In the genomic region with DNA sequence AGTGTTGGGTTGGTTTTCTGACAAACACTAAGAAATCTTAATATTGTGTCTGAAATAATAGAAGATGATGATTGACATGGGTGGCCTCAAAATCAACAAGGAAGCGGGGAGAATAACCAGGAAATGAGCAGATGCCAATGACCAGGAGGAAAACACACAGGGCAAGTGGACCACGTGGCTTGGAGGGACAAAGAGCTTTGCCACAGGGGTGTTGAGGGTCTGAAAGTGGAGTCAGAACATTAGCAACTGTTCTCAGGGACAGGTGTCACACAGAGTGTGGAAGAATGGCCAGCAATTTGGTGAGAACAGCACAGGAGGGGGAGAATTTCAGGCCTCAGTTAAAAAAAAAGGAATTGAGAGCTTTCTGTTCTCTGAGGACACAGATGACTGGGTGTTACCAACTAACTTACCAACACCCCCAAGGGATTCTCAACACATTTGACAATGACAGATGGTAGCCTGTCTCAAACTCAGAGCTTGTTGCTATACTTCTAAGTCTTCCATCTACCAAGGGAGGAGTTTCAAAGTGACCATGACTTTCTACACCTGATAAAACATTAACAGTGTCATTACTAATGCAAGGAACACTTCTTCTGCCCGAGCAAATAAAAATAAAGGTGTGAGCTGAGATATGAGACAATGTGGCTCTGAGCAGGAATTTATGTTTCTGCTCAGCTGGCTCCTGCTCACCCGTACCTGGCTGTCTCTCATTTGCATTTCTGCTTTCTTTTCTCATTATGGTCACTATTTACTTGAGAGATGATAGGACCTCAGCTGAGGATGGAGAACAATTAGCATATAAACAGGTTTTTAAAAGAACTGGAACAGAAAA, we compare ENCODE assay signal across 33 mouse cellular contexts. TPM values are rescaled to one million over a fixed set of nuclear protein-coding genes. Genes with fewer than 3 reads are reported as not detected.
DNase-seq lines count a peak whose midpoint lies in the region; ATAC-seq and TF ChIP-seq lines count a peak whose summit lies in the region.
"Had no signal": no experiment of that assay in that cellular context is flagged by ENCODE, and none has a peak within 500 bp of the region (broad histone marks: within the 10 kb centered on the region; RNA-seq: fewer than 3 reads in every experiment).

No protein-coding gene starts in this region.

- TF ChIP-seq CTCF in small intestine, adult 2 months (IDR thresholded peaks at IDR 0.05; ENCODE audit: extremely low read depth, insufficient read length, insufficient replicate concordance, low read depth, low read length), result no peak

- no peaks in the 10 kb centered on the region for H3K36me3 ChIP-seq in heart, embryonic 11.5 days (ENCODE audit: control insufficient read depth, insufficient read depth, low read length)
- no peaks in the 10 kb centered on the region for H3K36me3 ChIP-seq in small intestine, adult 2 months (ENCODE audit: control insufficient read depth, insufficient read depth, low read length)
- H3K36me3 ChIP-seq: embryonic facial prominence, embryonic 12.5 days; forebrain, embryonic 10.5 days; forebrain, embryonic 15.5 days; heart, embryonic 10.5 days; hindbrain, embryonic 13.5 days; limb, embryonic 13.5 days; liver, embryonic 12.5 days; midbrain, embryonic 10.5 days; midbrain, embryonic 15.5 days had no signal

- H3K4me1 ChIP-seq in heart, embryonic 11.5 days (ENCODE audit: control insufficient read depth, insufficient read depth, low read length), result no peaks in the 10 kb centered on the region
- 0 out of 2 replicates have a peak, but pooled peaks cover 2% of the 10 kb centered on the region for H3K4me1 ChIP-seq in small intestine, adult 2 months (ENCODE audit: control insufficient read depth, insufficient read depth, insufficient read length, low read length)
- H3K4me1 ChIP-seq: embryonic facial prominence, embryonic 12.5 days; forebrain, embryonic 10.5 days; forebrain, embryonic 15.5 days; heart, embryonic 10.5 days; hindbrain, embryonic 13.5 days; limb, embryonic 13.5 days; liver, embryonic 12.5 days; midbrain, embryonic 10.5 days; midbrain, embryonic 15.5 days had no signal

- 54% methylated on average over 4 of the region's 4 CpGs for WGBS in heart, embryonic 11.5 days (ENCODE audit: insufficient replicate concordance)
- 28% methylated on average over 4 of the region's 4 CpGs for WGBS in small intestine, adult 2 months

- H3K9ac ChIP-seq in heart, embryonic 11.5 days (ENCODE audit: low read depth, low read length), result no peak overlapping the region
- H3K9ac ChIP-seq: embryonic facial prominence, embryonic 12.5 days; forebrain, embryonic 15.5 days; hindbrain, embryonic 13.5 days; limb, embryonic 13.5 days; liver, embryonic 12.5 days; midbrain, embryonic 15.5 days had no signal

- no peak overlapping the region for H3K27ac ChIP-seq in heart, embryonic 11.5 days (ENCODE audit: low read depth, low read length)
- H3K27ac ChIP-seq in small intestine, adult 2 months (ENCODE audit: insufficient read depth, low read depth, low read length), result peak overlapping the region; percentile 81
- H3K27ac ChIP-seq: embryonic facial prominence, embryonic 12.5 days; forebrain, embryonic 10.5 days; forebrain, embryonic 15.5 days; heart, embryonic 10.5 days; hindbrain, embryonic 13.5 days; layer of hippocampus, adult 2 months; limb, embryonic 13.5 days; liver, embryonic 12.5 days; midbrain, embryonic 10.5 days; midbrain, embryonic 15.5 days had no signal

- no peak overlapping the region for H3K4me3 ChIP-seq in heart, embryonic 11.5 days (ENCODE audit: low read depth, low read length)
- H3K4me3 ChIP-seq in small intestine, adult 2 months (ENCODE audit: low read depth, low read length), result no peak overlapping the region
- H3K4me3 ChIP-seq: embryonic facial prominence, embryonic 12.5 days; forebrain, embryonic 10.5 days; forebrain, embryonic 15.5 days; heart, embryonic 10.5 days; hindbrain, embryonic 13.5 days; layer of hippocampus, adult 2 months; limb, embryonic 13.5 days; liver, embryonic 12.5 days; midbrain, embryonic 10.5 days; midbrain, embryonic 15.5 days had no signal

- no peak for ATAC-seq in heart, embryonic 11.5 days (replicated peaks; ENCODE audit: insufficient number of reproducible peaks, low FRiP score, low TSS enrichment)
- ATAC-seq: CD4-positive, CD25-positive, alpha-beta regulatory T cell, adult 4 months; forebrain, embryonic 15.5 days; intestine, postnatal 0 days; liver, embryonic 12.5 days; lung, postnatal 0 days; midbrain, embryonic 15.5 days had no signal

- DNase-seq in heart, adult 11 months, result peak; percentile 34
- DNase-seq in A20 (ENCODE audit: low read depth, low spot score), result peak; percentile 86
- peak; percentile 39 for DNase-seq in brain, adult 2 months (ENCODE audit: low read depth, low spot score)
- no peak for DNase-seq in kidney, postnatal 25 days
- no peak for DNase-seq in layer of hippocampus, adult 11-12 months (ENCODE audit: low spot score)
- DNase-seq in cerebellum, postnatal 14 days, result no peak
- DNase-seq: adrenal gland, adult 2 months; adrenal gland, postnatal 36 days; cerebellum, adult 8-10 months; cerebellum, postnatal 36 days; embryo, embryonic 11 days; gastrocnemius, postnatal 10 days; heart, postnatal 36 days; kidney, adult 9 months; kidney, postnatal 10 days; lung, adult 18-20 months; right cerebral cortex, adult 18-20 months; right cerebral cortex, postnatal 4 days had no signal

- no peak for TF ChIP-seq POLR2A in small intestine, adult 2 months (IDR thresholded peaks at IDR 0.05; ENCODE audit: low read depth, low read length)

- H3K4me2 ChIP-seq in heart, embryonic 11.5 days, result no peak overlapping the region
- H3K4me2 ChIP-seq: embryonic facial prominence, embryonic 12.5 days; forebrain, embryonic 15.5 days; hindbrain, embryonic 13.5 days; limb, embryonic 13.5 days; liver, embryonic 12.5 days; midbrain, embryonic 15.5 days had no signal

- no peaks in the 10 kb centered on the region for H3K9me3 ChIP-seq in heart, embryonic 11.5 days (replicated peaks; ENCODE audit: control insufficient read depth, low read length)
- H3K9me3 ChIP-seq: embryonic facial prominence, embryonic 12.5 days; forebrain, embryonic 10.5 days; forebrain, embryonic 15.5 days; heart, embryonic 10.5 days; hindbrain, embryonic 13.5 days; limb, embryonic 13.5 days; liver, embryonic 12.5 days; midbrain, embryonic 10.5 days; midbrain, embryonic 15.5 days had no signal

- no peaks in the 10 kb centered on the region for H3K27me3 ChIP-seq in heart, embryonic 11.5 days (ENCODE audit: control insufficient read depth, insufficient read depth, low read length)
- no peaks in the 10 kb centered on the region for H3K27me3 ChIP-seq in small intestine, adult 2 months (ENCODE audit: control insufficient read depth, insufficient read depth, low read length)
- H3K27me3 ChIP-seq: embryonic facial prominence, embryonic 12.5 days; forebrain, embryonic 15.5 days; hindbrain, embryonic 13.5 days; limb, embryonic 13.5 days; liver, embryonic 12.5 days; midbrain, embryonic 15.5 days had no signal

RNA-seq across cellular contexts. Expression of gene 4930523C07Rik, which starts 52.2 kb away (rescaled TPM):
- 13.3 and 15.0 TPM in 2 replicates for polyA plus RNA-seq in heart, embryonic 11.5 days (2014; fragmentation: Nextera tagmentation; extraction: Ambion mirVana)
- 2.1 and 2.4 TPM in 2 replicates for polyA plus RNA-seq in small intestine, adult 2 months (2012; rRNA removed)

Comparison
In these comparisons a context has a peak if more than half of its experiments do, and no peak if none do; other contexts are left out.
1. DNase-seq: peak in heart, adult 11 months (single experiment), A20 (single experiment) and brain, adult 2 months (single experiment); none in kidney, postnatal 25 days (0 of 2), layer of hippocampus, adult 11-12 months (single experiment) and cerebellum, postnatal 14 days (0 of 2).